Mouse (Mus musculus): ENCODE measurements around the gene Bbs9.

GRCm38 (mm10) chr9:22468899-22469259 lies 6.6 kb upstream of the Bbs9 start:
- TF ChIP-seq CTCF (conservative IDR thresholded peaks at IDR 0.05; ENCODE audit: insufficient read depth, insufficient read length, low read depth, low read length) (no peak), POLR2A (IDR thresholded peaks at IDR 0.05; ENCODE audit: low read depth, low read length) (no peak)
